Mouse (Mus musculus): ENCODE measurements around the gene Spats2. TPM values are rescaled to one million over a fixed set of nuclear protein-coding genes. Genes with fewer than 3 reads are reported as not detected.
"Not testable (repeated sequence)": the region's sequence is repeated elsewhere in the genome, so short reads cannot be mapped to it uniquely, and the experiment has no call there.

The Spats2 gene
- total RNA-seq, 2 experiments from 2014 or later: 4.5 to 4.6 TPM

- peak; percentile 41 for DNase-seq
Measured at GRCm38 (mm10) chr15:99224208-99224911, 98.6 kb downstream of the Spats2 start, which contains the start of gene Kcnh3. Gene Kcnh3 (plus strand): TSS chr15:99224861.

DNA sequence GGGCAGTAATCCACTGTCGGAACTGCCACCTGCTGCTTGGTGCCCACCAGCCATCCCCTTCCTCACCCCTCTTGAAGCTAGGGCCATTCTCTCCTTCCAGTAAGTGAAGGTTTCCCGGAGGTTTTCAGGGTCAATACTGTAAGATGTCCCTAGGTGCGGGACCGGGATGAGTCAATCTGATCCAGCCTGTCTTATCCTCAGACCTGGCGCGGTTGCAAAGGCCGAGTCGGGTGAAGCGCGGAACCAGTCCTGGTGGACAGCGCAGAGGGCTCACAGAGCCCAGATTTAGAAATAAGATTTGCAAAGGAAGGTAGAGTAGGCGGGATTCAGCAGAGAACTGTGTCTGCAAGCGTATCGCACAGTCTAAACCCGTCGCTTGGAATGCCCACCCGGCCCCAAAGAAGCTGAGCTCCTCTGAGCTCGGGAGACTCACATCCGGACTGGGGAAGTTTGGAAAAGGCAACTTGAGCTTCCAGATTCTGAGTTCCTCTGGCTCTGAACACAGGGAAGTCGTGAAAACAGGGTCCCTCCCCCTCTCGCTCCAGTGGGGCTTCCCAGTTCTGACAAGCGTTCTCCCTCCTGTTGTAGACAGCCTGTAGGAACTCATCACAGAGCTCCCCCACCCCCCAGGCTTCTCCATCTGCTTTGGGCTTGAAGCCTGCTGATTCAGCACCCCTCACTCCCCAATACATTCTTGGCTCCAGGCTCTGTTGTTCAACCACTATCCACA is 99.5 kb downstream of the Spats2 start:
- no peak for DNase-seq

DNA sequence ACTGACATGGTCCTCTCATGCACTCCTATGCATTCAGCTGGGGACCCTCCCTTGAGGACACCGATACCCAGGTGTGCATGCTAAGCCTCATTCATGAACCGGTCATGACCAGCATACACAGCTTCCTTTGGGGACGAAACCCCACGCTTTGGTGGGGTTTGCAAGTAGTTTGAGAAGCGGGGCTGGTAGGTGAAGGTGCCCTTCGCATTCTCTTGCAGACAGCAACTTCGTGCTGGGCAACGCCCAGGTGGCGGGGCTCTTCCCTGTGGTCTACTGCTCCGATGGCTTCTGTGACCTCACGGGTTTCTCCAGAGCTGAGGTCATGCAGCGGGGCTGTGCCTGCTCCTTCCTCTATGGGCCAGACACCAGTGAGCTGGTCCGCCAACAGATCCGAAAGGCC is 100.4 kb downstream of the Spats2 start:
- no peak for DNase-seq

GRCm38 (mm10) chr15:99231998-99232397 is 106.3 kb downstream of the Spats2 start:
- no peak for DNase-seq

GRCm38 (mm10) chr15:99233719-99234118 is 108.0 kb downstream of the Spats2 start:
- DNase-seq: peak; percentile 14

- DNase-seq: peak; percentile 3
Measured at GRCm38 (mm10) chr15:99234326-99235010, 108.8 kb downstream of the Spats2 start.

DNA sequence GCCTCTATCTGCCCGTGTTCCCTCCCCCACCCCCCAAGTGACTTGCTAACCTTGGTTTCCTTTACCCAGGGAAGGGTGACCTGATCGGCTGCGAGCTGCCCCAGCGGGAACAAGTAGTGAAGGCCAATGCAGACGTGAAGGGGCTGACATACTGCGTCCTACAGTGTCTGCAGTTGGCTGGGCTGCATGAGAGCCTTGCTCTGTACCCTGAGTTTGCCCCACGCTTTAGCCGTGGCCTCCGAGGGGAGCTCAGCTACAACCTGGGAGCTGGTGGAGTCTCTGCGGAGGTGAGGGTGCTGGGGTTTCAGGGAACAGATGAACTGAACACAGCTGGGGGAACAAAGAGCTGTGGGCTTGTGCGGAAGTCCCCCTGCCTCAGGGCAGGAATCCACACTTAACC is 112.3 kb downstream of the Spats2 start:
- no peak for DNase-seq

- DNase-seq: no peak
Measured at GRCm38 (mm10) chr15:99240129-99240528, 114.4 kb downstream of the Spats2 start.

- DNase-seq: no peak
Measured at GRCm38 (mm10) chr15:99241249-99241648, 115.5 kb downstream of the Spats2 start.

GRCm38 (mm10) chr15:99242045-99242444 is 116.3 kb downstream of the Spats2 start:
- no peak for DNase-seq

GRCm38 (mm10) chr15:99246736-99247135 is 121.0 kb downstream of the Spats2 start:
- DNase-seq: not testable (repeated sequence)

- peak; percentile 73 for DNase-seq
Measured at GRCm38 (mm10) chr15:99248972-99249371, 123.3 kb downstream of the Spats2 start.

DNA sequence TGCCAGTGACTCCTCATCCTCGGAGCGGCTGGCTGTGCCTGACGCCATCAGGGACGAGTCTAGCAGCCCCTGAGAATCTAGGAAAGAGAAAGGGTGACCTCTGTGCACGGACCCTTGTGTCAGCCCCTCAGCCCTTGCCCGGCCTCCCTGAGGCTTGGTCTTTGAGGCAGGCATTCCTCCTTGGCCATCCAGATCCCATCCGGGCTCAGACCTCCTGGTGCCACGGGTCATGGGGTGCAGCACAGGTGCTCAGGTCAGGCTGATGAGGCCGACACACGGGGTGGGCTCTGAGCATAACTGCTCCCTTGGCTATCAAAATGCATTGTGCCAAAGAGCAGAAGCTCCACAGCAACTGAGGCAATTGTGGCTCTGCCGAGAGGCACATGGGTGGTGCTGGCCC is 124.2 kb downstream of the Spats2 start:
- DNase-seq: no peak

DNA sequence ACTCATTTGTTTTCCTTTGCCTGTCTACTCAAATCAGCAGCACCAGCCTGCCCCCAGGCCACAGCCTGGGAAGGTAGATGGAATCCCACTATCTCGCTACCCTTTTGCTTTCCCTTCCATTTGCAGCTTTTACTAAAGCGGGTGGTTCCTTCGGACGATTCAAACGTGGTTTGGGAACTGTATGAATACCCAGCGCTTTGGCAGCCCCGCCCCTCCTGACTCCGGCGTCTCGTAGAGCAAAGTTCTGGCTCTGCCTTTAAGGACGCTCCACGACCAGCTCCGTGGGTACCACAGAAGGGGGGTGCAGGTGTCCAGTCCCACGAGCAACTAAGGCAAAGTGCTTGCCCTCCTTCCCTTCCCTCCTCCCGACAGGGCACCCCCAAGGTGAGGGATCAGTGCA is 125.4 kb downstream of the Spats2 start:
- not testable (repeated sequence) for DNase-seq

- DNase-seq: peak; percentile 96
Measured at GRCm38 (mm10) chr15:99251626-99252380, 126.1 kb downstream of the Spats2 start, which contains the start of gene Mcrs1. Gene Mcrs1 (minus strand): TSS chr15:99251961.

- no peak for DNase-seq
Measured at GRCm38 (mm10) chr15:99252381-99253174, 126.9 kb downstream of the Spats2 start.

DNA sequence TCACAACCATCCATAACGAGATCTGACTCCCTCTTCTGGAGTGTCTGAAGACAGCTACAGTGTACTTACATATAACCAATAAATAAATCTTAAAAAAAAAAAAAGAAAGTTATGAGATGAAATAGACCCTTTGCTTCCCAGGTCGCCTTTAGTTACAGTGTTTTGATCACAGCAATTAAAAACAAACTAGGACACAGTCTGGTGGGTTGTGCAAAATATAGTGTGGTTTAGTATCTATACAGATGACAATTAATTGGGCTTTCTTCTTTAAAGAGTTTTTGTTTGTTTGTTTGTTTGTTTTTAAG is 127.4 kb downstream of the Spats2 start:
- DNase-seq: not testable (repeated sequence)

DNA sequence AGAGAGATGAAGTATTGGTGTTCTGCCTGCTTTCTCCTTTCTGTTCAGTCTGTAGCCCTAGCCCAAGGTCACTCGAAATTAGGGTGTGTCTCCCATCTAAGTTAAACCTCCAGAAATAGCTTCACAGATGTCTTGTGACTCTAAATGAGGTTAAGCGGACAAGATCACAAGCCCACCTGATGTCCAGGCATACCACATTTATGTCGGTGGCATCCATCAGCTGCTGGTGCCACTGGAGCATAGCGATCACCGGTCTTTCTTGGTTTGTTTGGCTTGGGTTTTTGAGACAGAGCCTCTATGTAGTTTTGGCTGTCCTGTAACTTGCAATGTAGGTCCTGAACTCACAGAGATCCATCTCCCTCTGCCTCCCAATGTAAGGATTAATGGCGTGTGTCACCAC is 128.1 kb downstream of the Spats2 start:
- DNase-seq: no peak

- DNase-seq: no peak
Measured at GRCm38 (mm10) chr15:99254477-99255005, 128.8 kb downstream of the Spats2 start.

DNA sequence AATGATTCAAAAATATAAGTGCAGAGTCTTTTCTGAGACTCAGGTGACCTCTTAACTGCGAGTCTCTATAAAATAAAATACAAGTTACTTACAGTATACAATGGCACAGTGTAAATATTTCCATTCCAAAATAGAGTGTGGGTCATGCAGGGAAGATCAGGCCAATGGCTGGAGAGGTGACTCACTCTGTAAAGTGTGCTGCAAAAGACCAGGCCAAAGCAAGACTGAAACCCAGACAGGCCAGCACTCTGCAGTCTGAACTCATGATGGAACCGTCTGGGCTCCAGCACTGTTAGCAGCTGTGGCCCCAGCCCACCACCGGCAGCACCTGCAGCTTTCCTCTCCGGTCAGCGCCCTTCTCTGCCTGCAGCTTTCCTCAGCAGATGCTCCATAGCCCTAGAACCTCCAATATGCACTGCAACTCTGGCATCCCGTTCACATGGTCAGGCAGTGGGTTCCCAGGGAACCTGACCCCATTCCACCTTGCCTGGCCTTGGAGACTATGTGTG is 129.6 kb downstream of the Spats2 start:
- no peak for DNase-seq

- DNase-seq: no peak
Measured at GRCm38 (mm10) chr15:99259167-99259729, 133.5 kb downstream of the Spats2 start.
